Mouse (Mus musculus): Measurements from ENCODE around the gene Myt1.
"Not testable (repeated sequence)": the region's sequence is repeated elsewhere in the genome, so short reads cannot be mapped to it uniquely, and the experiment has no call there.

Gene Myt1

DNA sequence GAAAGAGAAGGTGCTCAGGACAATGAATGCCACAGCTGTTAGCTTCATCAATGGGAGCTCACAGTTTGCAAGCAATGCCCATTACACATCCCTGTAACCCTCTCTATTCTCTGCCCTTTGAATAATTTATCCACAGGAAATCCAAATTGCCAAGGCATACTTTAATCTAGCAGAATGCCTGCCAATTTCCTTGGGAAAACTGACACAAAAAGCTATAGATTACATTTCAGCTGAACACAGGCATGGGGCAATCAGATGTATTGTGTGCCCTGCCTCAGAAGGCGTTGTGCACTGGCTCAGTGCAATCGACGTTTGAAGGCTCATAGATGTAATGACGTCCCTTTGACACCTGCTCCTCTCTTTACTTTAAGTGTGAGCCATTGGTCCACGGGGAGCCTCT is 24.7 kb downstream of the Myt1 start:
- DNase-seq: no peak

DNA sequence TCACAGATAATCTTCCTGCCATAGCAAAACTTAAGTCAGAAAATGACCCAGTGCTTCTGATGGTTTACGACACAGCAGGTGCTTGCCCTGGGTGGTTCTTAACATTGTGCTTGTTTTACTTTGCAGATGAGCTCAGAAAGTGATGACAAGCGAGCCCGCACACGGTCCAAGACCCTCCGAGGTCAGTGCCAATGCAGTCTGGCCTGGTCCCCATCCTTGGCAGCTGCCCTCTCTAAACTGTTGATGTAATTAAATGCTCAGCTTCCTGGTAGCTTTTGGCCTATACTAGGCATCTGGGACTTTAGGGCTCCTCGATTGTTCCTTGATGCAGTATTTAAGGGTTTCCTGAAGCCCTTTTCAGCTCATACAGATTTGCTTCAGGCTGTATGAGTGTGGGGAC is 26.3 kb downstream of the Myt1 start:
- no peak for DNase-seq

DNA sequence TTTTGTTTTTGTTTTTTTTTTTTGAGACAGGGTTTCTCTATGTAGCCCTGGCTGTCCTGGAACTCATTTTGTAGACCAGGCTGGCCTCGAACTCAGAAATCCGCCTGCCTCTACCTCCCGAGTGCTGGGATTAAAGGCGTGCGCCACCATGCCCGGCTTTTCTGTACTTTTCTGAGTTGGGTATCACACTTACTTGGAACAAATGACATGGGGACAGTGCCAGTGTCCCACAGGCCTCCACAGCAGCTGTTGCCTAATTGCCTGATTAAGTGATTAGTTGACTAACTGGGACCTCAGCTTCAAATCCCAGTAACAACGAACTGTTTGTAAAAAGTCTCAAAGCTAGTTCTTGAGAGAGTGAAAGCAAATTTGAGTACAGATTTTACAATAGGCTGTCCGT is 30.1 kb downstream of the Myt1 start:
- not testable (repeated sequence) for DNase-seq

DNA sequence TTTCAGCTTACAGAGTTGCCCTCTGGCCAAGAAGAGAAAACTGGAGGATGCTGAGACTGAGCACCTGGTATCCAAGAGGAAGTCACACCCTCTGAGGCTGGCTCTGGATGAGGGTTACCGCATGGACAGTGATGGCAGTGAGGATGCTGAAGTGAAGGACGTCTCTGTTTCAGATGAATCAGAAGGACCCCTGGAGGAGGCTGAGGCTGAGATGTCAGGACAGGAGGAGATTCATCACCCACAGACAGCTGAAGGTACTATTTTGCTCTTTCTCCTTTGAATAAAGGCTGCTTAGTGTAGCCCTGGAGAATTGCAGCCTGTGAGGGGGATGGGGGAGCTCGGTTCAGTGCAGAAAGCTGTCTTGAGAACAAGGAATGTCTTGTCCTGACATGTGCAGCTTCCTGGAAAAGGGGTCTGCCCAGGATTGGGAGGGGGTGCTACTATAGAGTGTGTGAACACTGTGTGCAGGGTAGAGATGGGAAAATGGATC is 32.6 kb downstream of the Myt1 start:
- DNase-seq: no peak

DNA sequence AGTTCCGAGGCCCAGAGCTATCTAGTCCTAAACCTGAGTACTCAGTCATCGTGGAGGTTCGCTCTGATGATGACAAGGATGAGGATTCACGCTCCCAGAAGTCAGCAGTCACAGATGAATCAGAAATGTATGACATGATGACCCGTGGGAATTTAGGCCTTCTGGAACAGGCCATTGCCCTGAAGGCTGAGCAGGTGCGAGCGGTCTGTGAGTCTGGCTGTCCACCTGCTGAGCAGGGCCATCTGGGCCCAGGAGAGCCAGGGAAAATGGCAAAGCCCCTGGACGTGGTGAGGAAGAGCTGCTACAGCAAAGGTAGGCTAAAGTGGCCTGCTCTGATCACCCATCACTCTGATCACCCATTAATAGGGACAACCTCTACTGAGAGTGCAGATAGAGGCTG is 34.5 kb downstream of the Myt1 start:
- DNase-seq: no peak

DNA sequence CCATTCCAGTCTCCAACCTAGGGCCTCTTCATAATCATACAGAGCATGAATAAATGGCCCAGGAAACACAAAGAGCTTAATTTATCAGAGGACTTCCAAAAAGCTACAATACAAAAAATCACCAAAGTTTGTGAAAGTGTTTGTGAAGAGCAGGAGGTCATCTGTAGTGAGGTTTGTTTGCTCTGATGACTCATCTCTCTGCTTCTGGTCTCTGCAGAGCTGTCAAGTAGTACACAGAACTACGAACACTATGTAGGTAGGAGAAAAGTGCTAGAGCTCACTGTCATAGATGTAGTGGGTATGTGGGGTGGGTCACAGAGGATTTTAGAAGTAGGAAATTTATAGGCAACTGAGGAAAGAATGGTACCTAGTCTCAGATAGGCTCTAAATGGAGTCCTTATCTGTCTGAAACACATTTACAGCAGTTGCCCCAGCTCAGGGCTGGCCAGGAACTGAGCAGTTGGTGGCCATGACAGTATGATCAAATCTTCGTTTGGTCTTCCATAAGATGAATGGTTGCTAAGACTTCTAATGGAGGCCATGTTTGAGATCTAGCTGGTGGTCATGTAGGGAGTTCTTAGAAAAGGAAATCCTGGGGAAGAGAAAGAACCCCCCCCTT is 66.0 kb downstream of the Myt1 start:
- DNase-seq: no peak

DNA sequence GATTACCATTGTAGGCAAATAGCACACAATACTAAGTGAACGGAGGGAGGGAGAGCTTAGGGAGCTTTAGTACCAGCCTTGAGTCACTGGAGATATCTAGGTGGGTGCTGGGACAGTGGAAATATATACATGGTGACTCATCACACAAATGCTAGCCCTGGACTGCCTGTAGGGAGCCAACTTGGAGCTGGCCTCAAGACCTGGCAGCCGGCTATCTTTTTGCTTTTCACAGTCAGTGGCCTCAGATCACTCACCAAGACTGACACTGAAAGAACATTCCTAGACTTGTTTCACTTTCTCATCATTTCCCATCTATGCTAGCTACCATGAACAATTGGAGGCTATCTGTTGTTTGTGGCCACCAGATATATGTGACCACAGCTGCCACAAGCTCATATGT is 69.6 kb downstream of the Myt1 start:
- no peak for DNase-seq

DNA sequence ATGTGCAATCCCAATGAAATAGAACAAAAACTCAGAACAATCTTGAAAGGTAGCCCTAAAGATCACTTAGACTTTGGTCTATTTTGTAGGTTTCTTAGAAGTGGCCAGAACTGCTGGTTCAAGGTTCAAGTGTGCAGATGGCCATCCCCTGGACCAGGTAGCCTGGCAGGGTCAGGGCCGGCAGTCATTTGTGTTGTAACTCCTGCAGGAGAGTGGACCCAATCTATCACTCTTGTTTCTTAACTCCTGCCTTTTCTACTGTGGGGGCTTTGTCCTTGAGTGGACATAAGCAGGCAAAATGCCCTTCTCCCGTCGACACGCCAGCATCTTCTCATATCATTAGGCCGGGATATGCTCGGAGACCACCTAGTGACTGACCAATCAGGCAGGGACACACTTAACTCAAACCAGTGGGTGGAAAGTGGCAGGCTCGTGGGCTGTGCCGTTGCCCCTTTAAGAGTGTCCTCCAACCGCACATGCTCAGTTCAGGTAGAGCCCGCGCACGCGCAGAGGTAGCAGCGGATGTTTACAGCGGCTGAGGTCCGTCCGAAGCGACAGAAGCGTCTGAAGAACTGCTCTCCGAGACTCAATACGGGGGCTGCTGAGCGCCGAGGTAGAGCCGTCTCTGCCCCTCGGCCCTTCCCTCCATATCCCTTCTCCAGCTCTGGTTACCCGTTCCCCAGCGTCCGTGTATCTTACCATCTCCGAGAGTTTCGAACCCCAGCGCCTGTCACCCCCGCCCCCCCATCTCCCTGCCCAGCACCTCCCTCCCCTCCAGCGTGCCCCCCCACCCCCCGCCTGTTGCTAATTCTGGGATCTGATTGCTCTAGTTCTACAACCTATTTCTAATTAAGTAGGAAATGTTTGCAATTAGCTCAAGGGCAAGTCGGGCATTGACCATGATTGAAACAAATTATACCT is 74.5 kb downstream of the Myt1 start, which contains the start of gene Pcmtd2:
Pcmtd2 (plus strand) TSS at position 483 of the 921 bp plus-strand sequence.
- DNase-seq: peak; percentile 95 to 96

DNA sequence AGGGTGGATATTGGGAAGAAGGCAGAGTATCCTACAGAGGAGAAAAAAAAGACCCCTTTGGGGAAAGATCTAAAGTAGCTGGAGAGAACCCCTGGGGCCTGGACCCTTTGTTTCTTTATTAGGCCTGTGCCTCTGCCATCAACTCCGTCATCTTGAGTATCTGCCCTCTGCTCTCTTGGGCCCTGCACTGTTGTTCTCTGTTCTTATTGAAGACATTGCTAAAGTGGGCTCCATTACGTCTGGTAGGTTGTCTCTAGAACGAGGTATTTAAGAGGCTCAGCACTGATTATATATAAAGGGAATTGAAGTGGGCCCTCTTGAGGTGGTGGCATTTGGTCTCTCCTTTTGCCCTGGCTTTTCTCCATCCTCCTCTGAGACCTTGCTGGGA is 75.2 kb downstream of the Myt1 start:
- DNase-seq: no peak

DNA sequence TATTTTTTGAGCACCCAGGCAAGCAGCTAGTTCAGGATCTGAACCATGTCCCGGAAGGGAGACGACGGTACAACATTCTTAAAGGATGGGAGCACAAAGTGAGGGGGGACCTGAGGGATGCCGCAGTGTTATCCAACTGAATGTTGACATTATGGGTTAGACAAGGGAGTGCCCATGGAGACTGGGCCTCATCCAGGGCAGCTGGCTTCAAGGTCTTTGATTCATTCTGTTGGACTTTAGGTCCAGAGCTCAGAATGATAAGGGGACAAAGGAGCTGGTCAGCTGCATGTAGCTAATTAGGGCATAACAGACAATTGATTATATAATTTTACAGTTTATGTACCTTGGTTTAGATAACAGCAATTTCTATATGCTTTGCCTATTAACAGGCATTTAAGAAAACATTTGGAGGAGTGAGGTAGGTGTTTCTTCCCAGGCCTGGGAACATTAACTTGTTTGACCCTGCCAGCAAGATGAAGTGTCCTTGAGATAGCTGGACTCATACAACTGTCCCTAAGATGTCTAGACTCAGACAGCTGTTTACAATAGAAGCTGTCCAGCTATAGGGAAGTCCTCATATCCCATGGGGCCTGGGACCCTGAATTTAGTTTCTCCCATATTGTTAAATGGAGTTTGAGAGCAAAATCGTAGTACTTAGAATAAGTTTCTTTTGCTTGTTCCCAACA is 82.7 kb downstream of the Myt1 start:
- DNase-seq: no peak

DNA sequence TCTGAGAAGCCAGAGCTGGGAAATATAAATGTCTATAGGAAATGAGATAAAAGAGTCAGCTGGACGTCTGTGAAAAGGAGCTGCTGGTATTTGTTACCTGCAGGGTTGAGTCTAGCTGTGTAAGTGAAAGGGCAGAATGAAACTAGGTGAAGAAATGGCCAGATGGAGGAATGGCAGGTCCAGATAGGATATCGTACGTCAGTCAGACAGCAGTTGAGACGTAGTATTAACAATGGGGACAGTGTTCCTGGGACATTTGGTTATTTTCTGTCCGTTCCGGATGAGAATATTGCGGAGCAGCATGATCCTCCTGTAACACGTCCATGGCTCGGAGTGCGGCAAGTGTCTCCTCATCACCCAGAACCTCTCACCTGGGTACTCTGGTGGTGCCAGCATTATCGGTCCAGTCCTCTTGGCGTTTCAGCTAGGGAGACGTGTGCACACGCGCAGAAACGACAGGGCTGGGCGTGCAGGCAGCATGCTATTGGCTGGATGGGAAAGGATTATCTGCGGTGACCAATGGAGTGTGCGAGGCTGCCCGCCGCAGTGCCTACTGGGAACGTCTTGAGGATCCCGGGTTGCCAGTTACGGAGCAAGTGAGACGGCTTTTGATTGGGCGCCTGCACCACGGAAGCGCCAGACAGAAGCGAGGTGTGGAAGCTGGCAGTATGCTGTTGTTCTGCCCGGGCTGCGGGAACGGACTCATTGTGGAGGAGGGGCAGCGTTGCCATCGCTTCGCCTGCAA is 100.8 kb downstream of the Myt1 start, which contains the start of gene Polr3k:
Polr3k (plus strand) TSS at position 547 of the 745 bp plus-strand sequence.
- DNase-seq: peak; percentile 96 to 98

DNA sequence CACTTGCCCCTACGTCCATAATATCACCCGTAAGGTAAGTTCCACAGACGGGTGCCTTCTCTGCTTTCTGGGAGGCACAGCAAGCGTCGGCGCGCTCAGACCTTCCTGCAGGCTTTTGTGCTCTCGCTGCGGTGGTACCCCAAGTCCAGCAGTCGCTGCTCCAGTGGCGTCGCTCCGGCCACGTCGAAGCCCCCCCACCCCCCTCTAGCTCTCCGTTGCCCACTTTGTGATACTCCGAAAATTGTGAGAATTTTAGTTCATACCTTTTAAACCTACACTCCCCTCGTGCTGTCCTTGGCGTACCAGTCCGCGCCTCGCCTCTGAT is 101.4 kb downstream of the Myt1 start:
- no peak for DNase-seq

DNA sequence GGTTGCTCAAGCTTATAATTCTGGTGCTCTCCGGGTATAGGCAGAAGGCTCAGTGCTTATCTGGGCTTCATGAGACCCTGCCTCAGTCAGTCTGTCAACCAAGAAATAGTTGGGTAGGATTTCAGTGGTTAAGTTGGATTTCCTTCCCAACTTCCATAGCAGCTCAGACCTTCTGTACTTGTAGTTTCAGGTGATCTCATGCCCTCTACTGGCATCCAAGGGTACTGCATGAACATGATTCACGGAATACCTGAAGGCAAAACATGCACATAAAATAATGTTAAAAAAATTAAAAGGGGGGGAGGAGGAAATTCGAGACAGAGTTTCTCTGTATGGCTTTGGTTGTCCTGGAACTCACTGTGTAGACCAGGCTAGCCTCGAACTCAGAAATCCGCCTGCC is 103.8 kb downstream of the Myt1 start:
- DNase-seq: peak; percentile 60 to 86

DNA sequence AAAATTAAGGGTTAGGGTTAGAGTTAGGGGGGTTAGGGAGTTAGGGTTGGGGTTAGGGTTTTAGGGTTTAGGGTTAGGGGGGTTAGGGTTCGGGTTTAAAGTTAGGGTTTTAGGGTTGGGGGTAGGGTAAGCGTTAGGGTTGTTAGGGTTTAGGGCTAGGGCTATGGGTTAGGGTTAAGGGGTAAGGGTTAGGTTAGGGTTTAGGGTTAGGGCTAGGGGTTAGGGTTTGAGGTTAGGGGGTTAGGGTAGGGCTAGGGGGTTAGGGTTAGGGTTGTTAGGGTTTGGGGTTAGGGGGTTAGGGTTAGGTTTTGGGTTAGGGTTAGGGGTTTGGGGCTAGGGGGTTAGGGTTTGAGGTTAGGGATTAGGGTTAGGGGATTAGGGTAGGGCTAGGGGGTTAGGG is 107.9 kb downstream of the Myt1 start:
- no peak for DNase-seq
